Mouse (Mus musculus) thymus, postnatal 14 days (tissue): ENCODE measurements around the gene Olfr776.
"Not testable (repeated sequence)": the region's sequence is repeated elsewhere in the genome, so short reads cannot be mapped to it uniquely, and the experiment has no call there.

Experiments used
- DNase-seq: peaks from one replicate; pipeline ENCODE4 v3.0.0; 2021

Olfr776 gene

GRCm38 (mm10) chr10:129258827-129259226 lies at the start of gene Olfr776:
Gene Olfr776, plus strand, starts transcription at chr10:129259127.
- DNase-seq = no peak

DNA sequence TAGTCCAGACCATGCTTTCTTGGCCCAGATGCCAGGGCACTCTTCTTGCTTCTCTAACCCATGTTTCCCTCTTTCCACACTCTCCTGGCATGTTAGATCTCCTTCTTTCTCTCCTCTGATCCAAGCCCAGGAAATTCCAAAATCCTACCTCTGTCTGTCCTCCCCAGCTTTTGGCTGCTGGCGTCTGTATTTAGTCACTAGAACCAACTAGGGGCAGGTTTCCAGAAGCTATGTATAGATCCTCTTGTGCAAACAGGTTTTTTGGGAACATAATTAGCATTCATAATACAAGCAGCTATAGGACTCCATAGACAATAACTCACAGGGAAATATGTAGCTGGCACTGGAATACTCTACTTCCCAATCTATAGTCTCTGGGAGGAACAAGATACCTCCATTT lies 28.2 kb upstream of the Olfr776 start:
- DNase-seq = no peak

DNA sequence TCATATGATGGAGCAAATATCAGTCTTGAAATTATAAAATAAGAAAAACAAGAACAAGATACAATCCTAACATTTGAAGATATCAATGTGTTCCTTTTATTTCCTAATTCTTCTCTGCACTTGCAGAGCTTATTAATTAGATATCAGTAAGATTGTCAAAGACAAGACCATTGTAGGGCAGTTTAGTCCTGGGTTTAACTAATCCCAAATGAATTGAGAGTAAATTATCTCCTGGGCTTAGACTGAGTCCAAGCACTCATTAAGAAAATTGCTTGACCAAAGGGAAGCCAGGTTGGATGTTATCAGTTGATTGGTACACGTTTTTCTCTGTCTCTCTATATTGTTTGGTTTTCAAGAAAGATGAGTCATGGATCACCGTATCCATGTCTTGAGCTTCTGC lies 23.0 kb upstream of the Olfr776 start, which contains the start of gene Olfr774:
Olfr774 (plus strand) TSS at position 301 of the 400 bp plus-strand sequence.
- DNase-seq = no peak

DNA sequence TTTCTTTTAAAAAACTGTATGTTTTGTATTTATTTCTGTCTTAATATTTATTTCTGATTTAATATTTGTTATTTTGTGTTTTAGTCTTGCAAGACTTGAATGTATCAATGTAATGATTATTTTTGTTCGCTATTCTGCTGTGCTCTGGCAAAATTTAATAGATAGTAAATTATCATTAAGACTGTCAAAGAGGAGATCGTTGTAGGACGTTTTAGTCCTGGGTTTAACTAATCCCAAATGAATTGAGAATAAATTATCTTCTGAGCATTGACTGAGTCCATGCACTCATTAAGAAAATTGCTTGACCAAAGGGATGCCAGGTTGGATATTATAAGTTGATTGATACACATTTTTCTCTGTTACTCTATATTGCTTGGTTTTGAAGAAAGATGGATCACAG lies 10.8 kb upstream of the Olfr776 start, which contains the start of gene Olfr775:
Olfr775 (plus strand) TSS at position 301 of the 400 bp plus-strand sequence.
- DNase-seq = no peak

GRCm38 (mm10) chr10:129271081-129271535 lies 12.2 kb downstream of the Olfr776 start, which contains the start of gene Olfr777:
Gene Olfr777, minus strand, starts transcription at chr10:129271485.
- DNase-seq = no peak

GRCm38 (mm10) chr10:129312973-129313372 lies 54.0 kb downstream of the Olfr776 start:
- not testable (repeated sequence) for DNase-seq

DNA sequence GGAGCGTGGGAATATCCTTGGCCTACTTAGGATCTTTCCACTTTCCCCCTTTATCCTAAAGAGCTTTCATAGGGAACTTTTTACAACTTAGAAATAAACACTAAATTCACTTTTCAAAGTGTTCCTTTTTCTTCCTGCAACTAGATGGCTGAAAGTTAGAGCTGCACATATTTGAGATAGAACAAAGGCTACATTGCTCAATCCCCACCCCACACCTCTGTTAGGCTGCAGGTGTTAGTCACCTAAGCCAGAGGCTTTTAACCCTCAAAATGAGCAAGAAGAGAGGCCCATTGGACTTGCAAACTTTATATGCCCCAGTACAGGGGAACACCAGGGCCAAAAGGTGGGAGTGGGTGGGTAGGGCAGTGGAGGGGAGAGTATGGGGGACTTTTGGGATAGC lies 54.6 kb downstream of the Olfr776 start:
- DNase-seq = not testable (repeated sequence)
